Mouse (Mus musculus) lung, postnatal 0 days (tissue): ENCODE measurements at regions not wholly inside any gene's neighbourhood (a gene's known extent, or its start where the extent isn't known, plus 50 kb on each side); places are given as distances from the start of the nearest gene placed in this dataset.

ENCODE experiments used
- ATAC-seq: fragments of 200-750 bp; cut with Nextera tagmentation; 2 replicates; pipeline ENCODE4 v1.8.0; 2017; ENCODE audit warnings: moderate library complexity
- DNase-seq: peaks from one replicate; pipeline ENCODE4 v3.0.0-alpha.2; 2016; ENCODE audit warnings: low spot score
- H3K27ac ChIP-seq: fragments of 300-500 bp; sonication (generic); 2 replicates; pipeline ENCODE4 v1.5.1; 2014; ENCODE audit warnings: antibody characterized with exemption, mild to moderate bottlenecking, low read length, mixed read lengths
- H3K27me3 ChIP-seq: fragments of 300-500 bp; sonication (generic); replicated peaks from 2 replicates; pipeline ENCODE4 v1.6.1; 2014; ENCODE audit warnings: low read length, mixed read lengths; ENCODE audit not compliant: insufficient read depth
- H3K36me3 ChIP-seq: fragments of 300-500 bp; sonication (generic); 2 replicates; pipeline ENCODE4 v1.6.1; 2014; ENCODE audit warnings: low read length, mixed read lengths; ENCODE audit not compliant: insufficient read depth
- H3K4me1 ChIP-seq: fragments of 300-500 bp; sonication (generic); 2 replicates; pipeline ENCODE4 v1.6.1; 2014; ENCODE audit warnings: antibody characterized with exemption, low read depth, low read length, mixed read lengths; ENCODE audit not compliant: insufficient read depth
- H3K4me2 ChIP-seq: fragments of 300-500 bp; sonication (generic); replicated peaks from 2 replicates; pipeline ENCODE4 v1.6.1; 2014; ENCODE audit warnings: low read depth, mild to moderate bottlenecking, low read length, moderate library complexity, mixed read lengths
- H3K4me3 ChIP-seq: fragments of 300-500 bp; sonication (generic); 2 replicates; pipeline ENCODE4 v1.5.1; 2014; ENCODE audit warnings: low read depth, low read length
- H3K9ac ChIP-seq: fragments of 300-500 bp; sonication (generic); replicated peaks from 2 replicates; pipeline ENCODE4 v1.6.1; 2014; ENCODE audit warnings: low read depth, mild to moderate bottlenecking
- H3K9me3 ChIP-seq: fragments of 300-500 bp; sonication (generic); 2 replicates; pipeline ENCODE4 v1.6.1; 2016; ENCODE audit warnings: low read length, mixed read lengths
- CTCF ChIP-seq: IDR thresholded peaks from 2 replicates; pipeline ENCODE4 v1.5.1; 2016; ENCODE audit warnings: antibody characterized with exemption, mild to moderate bottlenecking
- EP300 ChIP-seq: IDR thresholded peaks from 2 replicates; pipeline ENCODE4 v1.6.1; 2016; ENCODE audit warnings: antibody characterized with exemption, mild to moderate bottlenecking, control low read depth
- WGBS: fragments of 180-500 bp; shearing (Covaris S2); extraction: QIAGEN DNeasy Blood & Tissue Kit; methylation state at CpG from one replicate; pipeline ENCODE4 v1.1.7; 2014; 5-methylcytosine and 5-hydroxymethylcytosine counted together

DNA sequence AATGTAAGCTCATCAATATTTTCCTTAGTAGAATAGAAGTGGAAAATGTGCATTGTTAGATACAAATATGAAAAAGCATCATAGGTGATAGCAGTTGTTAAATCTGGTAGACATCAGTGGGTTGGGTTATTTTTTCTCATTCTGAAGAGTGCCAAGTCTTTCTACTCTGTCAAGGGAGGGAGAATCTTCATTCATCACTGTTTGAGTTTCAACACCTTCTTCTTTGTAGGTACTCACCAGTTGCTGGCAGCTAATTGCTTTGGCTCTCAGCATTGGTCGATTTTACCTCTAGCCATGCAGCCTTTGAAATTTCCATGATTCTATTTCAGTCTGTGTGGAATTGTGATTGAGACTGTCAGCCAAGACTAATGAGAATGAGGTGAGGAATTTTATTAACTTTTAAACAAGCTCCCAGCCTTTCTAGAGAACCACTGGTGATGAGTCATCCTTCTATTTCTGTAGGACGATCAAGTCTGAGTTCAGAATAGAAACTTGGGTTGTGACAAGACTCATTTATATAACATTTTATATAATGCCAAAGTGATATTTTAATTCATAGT, 590.3 kb downstream of the Gabrg1 start:
- Histone ChIP-seq H3K27ac (no peak overlapping the region), H3K36me3 (no peaks in the 10 kb centered on the region), H3K4me3 (no peak overlapping the region), H3K9me3 (no peaks in the 10 kb centered on the region), H3K4me2 (no peak overlapping the region), H3K9ac (no peak overlapping the region), H3K4me1 (no peaks in the 10 kb centered on the region), H3K27me3 (no peaks in the 10 kb centered on the region)
- DNase-seq (peak; percentile 2), ATAC-seq (no peak)
- TF ChIP-seq EP300: no peak
- no peak for TF ChIP-seq CTCF
- 60% methylated on average over 2 of the region's 2 CpGs for WGBS
